Mouse (Mus musculus): ENCODE measurements at regions not wholly inside any gene's neighbourhood (a gene's known extent, or its start where the extent isn't known, plus 50 kb on each side); places are given as distances from the start of the nearest gene placed in this dataset.
A peak's percentile ranks its signal among the peaks of the same experiment; 100 is the strongest.

GRCm38 (mm10) chr7:78123386-78123785 lies 614.4 kb downstream of the Ntrk3 start:
- Histone ChIP-seq H3K9ac (no peak overlapping the region), H3K4me1 (replicated peaks) (no peaks in the 10 kb centered on the region), H3K4me2 (no peak overlapping the region), H3K27me3 (no peaks in the 10 kb centered on the region), H3K9me3 (replicated peaks) (no peaks in the 10 kb centered on the region), H3K27ac (no peak overlapping the region), H3K36me3 (no peaks in the 10 kb centered on the region), H3K4me3 (no peak overlapping the region)
- no peak for ATAC-seq (replicated peaks; ENCODE audit: insufficient number of reproducible peaks, insufficient read depth, low FRiP score, low read depth)
- WGBS: 71% methylated on average over 1 of the region's 1 CpGs

- Histone ChIP-seq H3K4me3 (no peak overlapping the region), H3K27me3 (no peaks in the 10 kb centered on the region), H3K9ac (no peak overlapping the region), H3K36me3 (no peaks in the 10 kb centered on the region), H3K4me1 (replicated peaks) (no peaks in the 10 kb centered on the region), H3K9me3 (replicated peaks) (no peaks in the 10 kb centered on the region), H3K4me2 (no peak overlapping the region), H3K27ac (no peak overlapping the region)
- ATAC-seq (replicated peaks; ENCODE audit: insufficient number of reproducible peaks, insufficient read depth, low FRiP score, low read depth): no peak; the same call in 1 of the 2 replicates
- 20% methylated on average over 5 of the region's 5 CpGs for WGBS
These were observed 616.7 kb downstream of the Ntrk3 start for GRCm38 (mm10) chr7:78121151-78121486.

- WGBS: 29% methylated on average over 5 of the region's 5 CpGs
- H3K27me3 ChIP-seq: no peaks in the 10 kb centered on the region
- H3K4me2 ChIP-seq: no peak overlapping the region
- H3K9ac ChIP-seq: no peak overlapping the region
- H3K36me3 ChIP-seq: no peaks in the 10 kb centered on the region
- H3K4me3 ChIP-seq: no peak overlapping the region
- H3K27ac ChIP-seq: no peak overlapping the region
- no peak; the same call in 1 of the 2 replicates for ATAC-seq (replicated peaks; ENCODE audit: insufficient number of reproducible peaks, insufficient read depth, low FRiP score, low read depth)
- no peaks in the 10 kb centered on the region for H3K9me3 ChIP-seq (replicated peaks)
- H3K4me1 ChIP-seq (replicated peaks): no peaks in the 10 kb centered on the region
These were observed 617.2 kb downstream of the Ntrk3 start for GRCm38 (mm10) chr7:78120462-78121150.

- Histone ChIP-seq H3K27ac (no peak overlapping the region), H3K4me1 (replicated peaks) (no peaks in the 10 kb centered on the region), H3K9ac (no peak overlapping the region), H3K27me3 (no peaks in the 10 kb centered on the region), H3K9me3 (replicated peaks) (no peaks in the 10 kb centered on the region), H3K36me3 (no peaks in the 10 kb centered on the region), H3K4me2 (no peak overlapping the region), H3K4me3 (no peak overlapping the region)
- no peak for ATAC-seq (replicated peaks; ENCODE audit: insufficient number of reproducible peaks, insufficient read depth, low FRiP score, low read depth)
- WGBS: 76% methylated on average over 1 of the region's 1 CpGs
These were observed 618.0 kb downstream of the Ntrk3 start for GRCm38 (mm10) chr7:78119809-78120208.

- no peak for ATAC-seq (replicated peaks; ENCODE audit: insufficient number of reproducible peaks, insufficient read depth, low FRiP score, low read depth)
- H3K4me2 ChIP-seq: no peak overlapping the region
- H3K36me3 ChIP-seq: no peaks in the 10 kb centered on the region
- H3K9ac ChIP-seq: no peak overlapping the region
- no peaks in the 10 kb centered on the region for H3K27me3 ChIP-seq
- WGBS: 73% methylated on average over 6 of the region's 6 CpGs
- no peaks in the 10 kb centered on the region for H3K9me3 ChIP-seq (replicated peaks)
- no peak overlapping the region for H3K4me3 ChIP-seq
- H3K4me1 ChIP-seq (replicated peaks): no peaks in the 10 kb centered on the region
- no peak overlapping the region for H3K27ac ChIP-seq
These were observed 626.5 kb downstream of the Ntrk3 start for GRCm38 (mm10) chr7:78111291-78111690.

GRCm38 (mm10) chr7:78103536-78104279 lies 634.1 kb downstream of the Ntrk3 start:
- Histone ChIP-seq H3K27ac (no peak overlapping the region), H3K4me2 (no peak overlapping the region), H3K4me3 (no peak overlapping the region), H3K4me1 (replicated peaks) (no peaks in the 10 kb centered on the region), H3K36me3 (no peaks in the 10 kb centered on the region), H3K9ac (no peak overlapping the region), H3K9me3 (replicated peaks) (no peaks in the 10 kb centered on the region), H3K27me3 (no peaks in the 10 kb centered on the region)
- WGBS: 33% methylated on average over 2 of the region's 2 CpGs
- ATAC-seq (replicated peaks; ENCODE audit: insufficient number of reproducible peaks, insufficient read depth, low FRiP score, low read depth): no peak

GRCm38 (mm10) chr7:78102396-78102795 lies 635.4 kb downstream of the Ntrk3 start:
- Histone ChIP-seq H3K4me3 (no peak overlapping the region), H3K27me3 (no peaks in the 10 kb centered on the region), H3K9me3 (replicated peaks) (no peaks in the 10 kb centered on the region), H3K36me3 (no peaks in the 10 kb centered on the region), H3K4me2 (no peak overlapping the region), H3K4me1 (replicated peaks) (no peaks in the 10 kb centered on the region), H3K9ac (no peak overlapping the region), H3K27ac (no peak overlapping the region)
- no peak for ATAC-seq (replicated peaks; ENCODE audit: insufficient number of reproducible peaks, insufficient read depth, low FRiP score, low read depth)
- 79% methylated on average over 3 of the region's 3 CpGs for WGBS

- 0 out of 2 replicates have a peak, but pooled peaks have one; percentile 14 for ATAC-seq (replicated peaks; ENCODE audit: insufficient number of reproducible peaks, insufficient read depth, low FRiP score, low read depth)
- Histone ChIP-seq H3K9ac (no peak overlapping the region), H3K27me3 (no peaks in the 10 kb centered on the region), H3K4me2 (peak overlapping the region; percentile 23; the same call in 1 of the 2 replicates), H3K9me3 (replicated peaks) (no peaks in the 10 kb centered on the region), H3K4me3 (no peak overlapping the region), H3K27ac (no peak overlapping the region), H3K4me1 (replicated peaks) (peaks cover 4% of the 10 kb centered on the region), H3K36me3 (no peaks in the 10 kb centered on the region)
- WGBS: 37% methylated on average over 4 of the region's 4 CpGs
These were observed 651.2 kb downstream of the Ntrk3 start for GRCm38 (mm10) chr7:78086566-78087008.

- H3K36me3 ChIP-seq: no peaks in the 10 kb centered on the region
- no peak overlapping the region for H3K9ac ChIP-seq
- H3K9me3 ChIP-seq (replicated peaks): no peaks in the 10 kb centered on the region
- H3K4me1 ChIP-seq (replicated peaks): peaks cover 4% of the 10 kb centered on the region
- peak overlapping the region; percentile 23; the same call in 1 of the 2 replicates for H3K4me2 ChIP-seq
- WGBS: 28% methylated on average over 11 of the region's 11 CpGs
- H3K27me3 ChIP-seq: no peaks in the 10 kb centered on the region
- no peak for ATAC-seq (replicated peaks; ENCODE audit: insufficient number of reproducible peaks, insufficient read depth, low FRiP score, low read depth)
- no peak overlapping the region for H3K4me3 ChIP-seq
- H3K27ac ChIP-seq: no peak overlapping the region
These were observed 651.8 kb downstream of the Ntrk3 start for GRCm38 (mm10) chr7:78085783-78086565.

- H3K27ac ChIP-seq: no peak overlapping the region
- no peak overlapping the region for H3K9ac ChIP-seq
- H3K9me3 ChIP-seq (replicated peaks): no peaks in the 10 kb centered on the region
- no peaks in the 10 kb centered on the region for H3K4me1 ChIP-seq (replicated peaks)
- 36% methylated on average over 1 of the region's 1 CpGs for WGBS
- H3K4me2 ChIP-seq: no peak overlapping the region
- H3K27me3 ChIP-seq: no peaks in the 10 kb centered on the region
- no peak for ATAC-seq (replicated peaks; ENCODE audit: insufficient number of reproducible peaks, insufficient read depth, low FRiP score, low read depth)
- no peaks in the 10 kb centered on the region for H3K36me3 ChIP-seq
- no peak overlapping the region for H3K4me3 ChIP-seq
These were observed 658.1 kb downstream of the Ntrk3 start for GRCm38 (mm10) chr7:78079708-78080107.

- no peaks in the 10 kb centered on the region for H3K36me3 ChIP-seq
- H3K4me3 ChIP-seq: no peak overlapping the region
- no peak overlapping the region for H3K9ac ChIP-seq
- H3K27me3 ChIP-seq: no peaks in the 10 kb centered on the region
- 68% methylated on average over 7 of the region's 7 CpGs for WGBS
- no peak for ATAC-seq (replicated peaks; ENCODE audit: insufficient number of reproducible peaks, insufficient read depth, low FRiP score, low read depth)
- H3K4me1 ChIP-seq (replicated peaks): no peaks in the 10 kb centered on the region
- H3K27ac ChIP-seq: no peak overlapping the region
- H3K9me3 ChIP-seq (replicated peaks): no peaks in the 10 kb centered on the region
- no peak overlapping the region for H3K4me2 ChIP-seq
These were observed 666.7 kb downstream of the Ntrk3 start for GRCm38 (mm10) chr7:78071131-78071530.
